Mouse (Mus musculus): ENCODE measurements around the gene Cilp.

- TF ChIP-seq CTCF (IDR thresholded peaks at IDR 0.05; ENCODE audit: low read depth) (no peak), EP300 (IDR thresholded peaks at IDR 0.05; ENCODE audit: low read depth) (no peak)
Observed at GRCm38 (mm10) chr9:65252026-65252425, 13.0 kb upstream of the Cilp start.

Measured in liver, postnatal 0 days (tissue).